Mouse (Mus musculus): ENCODE measurements at regions not wholly inside any gene's neighbourhood (a gene's known extent, or its start where the extent isn't known, plus 50 kb on each side); places are given as distances from the start of the nearest gene placed in this dataset.

GRCm38 (mm10) chr15:7003311-7003710 is 87.1 kb upstream of the Lifr start:
- TF ChIP-seq CTCF (IDR thresholded peaks at IDR 0.05; ENCODE audit: low read depth) (no peak), EP300 (IDR thresholded peaks at IDR 0.05; ENCODE audit: low read depth) (no peak)

Data from heart, postnatal 0 days (tissue).